ENCODE assay signal across 28 mouse cellular contexts in the genomic region with DNA sequence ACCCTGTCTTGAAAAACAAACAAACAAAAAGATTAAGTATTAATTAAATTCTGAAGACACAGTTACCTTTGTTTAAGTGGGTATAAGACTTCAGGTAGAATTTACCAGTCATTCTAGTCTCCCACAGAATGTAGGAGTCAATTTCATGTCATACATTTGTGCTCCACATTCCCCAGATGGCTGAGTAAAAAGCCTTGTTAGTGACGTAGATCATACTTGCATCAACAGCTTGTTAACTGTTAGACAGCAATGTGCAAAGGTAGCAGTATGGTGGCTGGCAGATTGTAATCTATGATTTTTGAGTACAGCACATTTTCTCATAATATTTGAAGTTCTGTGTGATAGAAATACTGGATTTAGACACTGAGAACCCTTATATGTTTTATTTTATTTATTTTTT.
"Had no signal": no experiment of that assay in that cellular context is flagged by ENCODE, and none has a peak within 500 bp of the region (broad histone marks: within the 10 kb centered on the region; RNA-seq: fewer than 3 reads in every experiment).

No protein-coding gene starts in this region.

- H3K27me3 ChIP-seq: heart, embryonic 12.5 days; hindbrain, embryonic 12.5 days; intestine, embryonic 15.5 days; limb, embryonic 12.5 days; liver, embryonic 13.5 days; liver, embryonic 15.5 days had no signal

- H3K9ac ChIP-seq: heart, embryonic 12.5 days; hindbrain, embryonic 12.5 days; hindbrain, embryonic 14.5 days; intestine, embryonic 15.5 days; limb, embryonic 12.5 days; liver, embryonic 13.5 days; liver, embryonic 15.5 days had no signal

- DNase-seq: gastrocnemius, adult 2 months; gastrocnemius, postnatal 10 days; gastrocnemius, postnatal 25 days; heart, adult 2 months; heart, postnatal 10 days; heart, postnatal 4 days; kidney, adult 18-20 months; kidney, adult 8-10 months; kidney, postnatal 10 days; kidney, postnatal 25 days; kidney, postnatal 4 days; liver; liver, embryonic 13.5 days had no signal

- ATAC-seq: hindbrain, embryonic 16.5 days; inflammation-experienced regulatory T-cells, adult 6 months; intestine, embryonic 15.5 days; intestine, postnatal 0 days had no signal

- H3K9me3 ChIP-seq: heart, embryonic 10.5 days; heart, embryonic 12.5 days; hindbrain, embryonic 10.5 days; hindbrain, embryonic 12.5 days; intestine, embryonic 15.5 days; limb, embryonic 10.5 days; liver, embryonic 13.5 days; liver, embryonic 15.5 days had no signal

- H3K4me2 ChIP-seq: heart, embryonic 12.5 days; hindbrain, embryonic 12.5 days; hindbrain, embryonic 14.5 days; intestine, embryonic 15.5 days; limb, embryonic 12.5 days; liver, embryonic 11.5 days; liver, embryonic 13.5 days; liver, embryonic 15.5 days had no signal

- H3K4me1 ChIP-seq: heart, embryonic 10.5 days; heart, embryonic 12.5 days; hindbrain, embryonic 10.5 days; hindbrain, embryonic 12.5 days; intestine, embryonic 15.5 days; limb, embryonic 10.5 days; limb, embryonic 12.5 days had no signal

- H3K4me3 ChIP-seq: gastrocnemius, adult 2 months; heart, adult 2 months; heart, embryonic 10.5 days; heart, embryonic 12.5 days; hindbrain, embryonic 10.5 days; hindbrain, embryonic 12.5 days; intestine, embryonic 15.5 days; layer of hippocampus, adult 2 months; left cerebral cortex, adult 2 months; limb, embryonic 10.5 days; limb, embryonic 12.5 days; liver, embryonic 13.5 days; liver, embryonic 15.5 days had no signal

- H3K27ac ChIP-seq: gastrocnemius, adult 2 months; heart, adult 2 months; heart, embryonic 10.5 days; hindbrain, embryonic 10.5 days; hindbrain, embryonic 12.5 days; hindbrain, embryonic 14.5 days; intestine, embryonic 15.5 days; layer of hippocampus, adult 2 months; left cerebral cortex, adult 2 months; limb, embryonic 10.5 days; limb, embryonic 12.5 days; liver, embryonic 13.5 days; liver, embryonic 15.5 days had no signal
